Mouse (Mus musculus): Measurements from ENCODE around the gene Gm39566. TPM values are rescaled to one million over a fixed set of nuclear protein-coding genes. Genes with fewer than 3 reads are reported as not detected.
A peak's percentile ranks its signal among the peaks of the same experiment; 100 is the strongest.

Gm39566 gene
- polyA plus RNA-seq, 1 experiment from 2014 or later = not detected

DNA sequence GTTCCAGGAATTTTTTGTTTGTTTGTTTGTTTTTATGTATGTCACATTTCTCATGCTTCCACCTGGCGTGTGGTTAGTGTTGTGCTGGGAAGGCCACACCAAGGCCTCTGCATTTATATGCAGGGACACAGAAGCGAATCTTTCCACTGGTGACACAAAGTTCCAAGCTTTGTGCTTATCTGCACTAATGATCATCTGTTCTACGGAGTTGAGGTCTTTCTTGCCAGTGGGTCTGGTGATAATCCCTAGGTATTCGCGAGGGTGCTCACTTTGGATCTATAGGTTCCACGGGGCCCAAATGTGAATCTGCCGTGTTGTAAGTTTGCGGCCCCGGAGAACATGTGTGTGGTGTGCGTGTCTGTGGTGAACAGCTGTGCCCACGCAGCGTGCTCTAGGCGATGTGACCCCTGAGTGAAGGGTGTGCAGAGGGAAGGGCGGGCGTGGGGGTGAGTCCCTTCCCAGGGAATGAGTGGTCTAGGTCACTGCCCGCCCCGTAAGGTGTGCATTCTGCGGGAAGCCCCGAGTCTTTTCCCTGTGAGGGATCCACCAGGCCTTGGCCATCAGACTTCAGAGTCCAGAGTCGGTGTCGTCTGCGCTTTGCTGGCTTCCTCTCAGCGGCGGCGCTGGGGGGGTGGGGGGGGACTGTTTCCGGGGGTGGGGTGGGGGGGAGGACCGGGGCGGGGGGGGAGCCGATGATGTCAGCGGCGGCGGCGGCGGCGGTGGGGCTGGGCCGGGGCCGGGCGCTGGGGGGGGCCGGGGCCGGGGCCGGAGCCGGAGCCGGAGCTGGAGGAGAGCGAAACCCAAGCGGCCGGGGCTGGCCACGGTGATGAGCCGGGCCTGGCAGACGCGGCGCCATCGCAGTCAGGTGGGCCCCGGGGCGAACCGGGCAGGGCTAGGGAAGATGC is 49.6 kb downstream of the Gm39566 start, which contains the start of gene Zbtb4:
Zbtb4 (plus strand) TSS at position 692 of the 905 bp plus-strand sequence.
- H3K9me3 ChIP-seq = no peaks in the 10 kb centered on the region
- H3K27ac ChIP-seq (replicated peaks) = peak within 1 kb of the TSS; percentile 93
- WGBS = 20% methylated on average over 45 of the region's 55 CpGs
- peaks cover 37% of the 10 kb centered on the region for H3K4me1 ChIP-seq
- peak within 1 kb of the TSS; percentile 89 for H3K4me3 ChIP-seq
- no peaks in the 10 kb centered on the region for H3K36me3 ChIP-seq (replicated peaks)
- H3K27me3 ChIP-seq (replicated peaks; ENCODE audit: low read depth, poor library complexity, severe bottlenecking) = peaks cover 18% of the 10 kb centered on the region
- peak; percentile 62 for DNase-seq (ENCODE audit: low spot score)

DNA sequence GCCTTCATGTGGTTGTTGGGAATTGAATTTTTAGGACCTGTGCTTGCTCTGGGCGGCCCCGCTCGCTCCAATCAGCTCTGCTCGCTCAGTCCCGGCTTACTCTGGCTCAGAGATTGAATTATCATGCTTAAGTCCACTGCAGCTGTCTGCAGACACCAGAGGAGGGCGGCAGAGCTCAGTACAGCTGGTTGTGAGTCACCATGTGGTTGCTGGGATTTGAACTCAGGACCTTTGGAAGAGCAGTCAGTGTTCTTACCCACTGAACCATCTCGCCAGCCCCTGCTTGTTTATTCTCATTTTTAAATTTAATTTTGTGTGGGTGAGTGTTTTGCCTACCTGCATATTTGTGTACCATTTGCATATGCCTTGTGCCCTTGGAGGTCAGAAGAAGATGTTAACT is 51.5 kb downstream of the Gm39566 start:
- Histone ChIP-seq H3K4me3 (no peak overlapping the region), H3K36me3 (replicated peaks) (no peaks in the 10 kb centered on the region), H3K4me1 (peaks cover 49% of the 10 kb centered on the region), H3K9me3 (no peaks in the 10 kb centered on the region), H3K27me3 (replicated peaks; ENCODE audit: low read depth, poor library complexity, severe bottlenecking) (peaks cover 18% of the 10 kb centered on the region), H3K27ac (replicated peaks) (no peak overlapping the region)
- no peak for DNase-seq (ENCODE audit: low spot score)
- 59% methylated on average over 7 of the region's 7 CpGs for WGBS

DNA sequence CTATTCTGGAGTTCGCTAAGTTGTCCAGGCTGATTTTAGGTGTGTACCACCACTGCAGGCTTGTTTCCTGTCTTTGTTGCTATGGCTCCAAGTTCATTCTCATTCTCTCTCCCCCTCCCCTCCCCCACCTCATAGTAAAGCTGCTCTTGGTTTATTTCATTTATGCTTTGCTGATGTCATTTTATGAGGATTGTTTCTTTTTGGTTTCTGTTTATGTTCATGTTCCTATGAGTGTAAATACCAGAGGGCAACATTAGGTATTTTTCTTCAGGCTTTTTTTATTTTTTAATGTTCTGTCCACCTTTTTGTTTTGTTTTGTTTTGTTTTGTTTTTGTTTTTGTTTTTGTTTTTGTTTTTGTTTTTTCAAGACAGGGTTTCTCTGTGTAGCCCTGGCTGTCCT is 53.2 kb downstream of the Gm39566 start, which contains the start of gene Slc35g3:
Slc35g3 (minus strand) TSS at position 101 of the 400 bp plus-strand sequence.
- H3K9me3 ChIP-seq = no peaks in the 10 kb centered on the region
- H3K27ac ChIP-seq (replicated peaks) = peak within 1 kb of the TSS; percentile 95; the same call in 1 of the 2 replicates
- WGBS = 91% methylated on average over 1 of the region's 1 CpGs
- peaks cover 4% of the 10 kb centered on the region; the same call in 1 of the 2 replicates for H3K27me3 ChIP-seq (replicated peaks; ENCODE audit: low read depth, poor library complexity, severe bottlenecking)
- DNase-seq (ENCODE audit: low spot score) = no peak
- H3K4me3 ChIP-seq = peak within 1 kb of the TSS; percentile 20; the same call in 1 of the 2 replicates
- no peaks in the 10 kb centered on the region for H3K36me3 ChIP-seq (replicated peaks)
- H3K4me1 ChIP-seq = peaks cover 44% of the 10 kb centered on the region

Other genes with a start within 250 kb of the Gm39566 start
- gene Wrap53, start 235.0 kb downstream of the Gm39566 start, polyA plus RNA-seq (2016; fragmentation: Nextera tagmentation; extraction: Ambion mirVana) = 41.6 and 43.5 TPM in 2 replicates
- 219 and 225 TPM in 2 replicates for gene Trp53, start 234.9 kb downstream of the Gm39566 start, polyA plus RNA-seq (2016; fragmentation: Nextera tagmentation; extraction: Ambion mirVana)
- gene Atp1b2, start 209.4 kb downstream of the Gm39566 start, polyA plus RNA-seq (2016; fragmentation: Nextera tagmentation; extraction: Ambion mirVana) = 3.2 TPM in 2 replicates
- not detected in 2 replicates for gene Shbg, start 197.4 kb downstream of the Gm39566 start, polyA plus RNA-seq (2016; fragmentation: Nextera tagmentation; extraction: Ambion mirVana)
- 16.0 TPM in 2 replicates for gene Sat2, start 193.3 kb downstream of the Gm39566 start, polyA plus RNA-seq (2016; fragmentation: Nextera tagmentation; extraction: Ambion mirVana)
- 45.2 and 45.5 TPM in 2 replicates for gene Fxr2, start 182.3 kb downstream of the Gm39566 start, polyA plus RNA-seq (2016; fragmentation: Nextera tagmentation; extraction: Ambion mirVana)
- 0.17 TPM in 1 of 2 replicates, not detected in the other for gene Sox15, start 160.0 kb downstream of the Gm39566 start, polyA plus RNA-seq (2016; fragmentation: Nextera tagmentation; extraction: Ambion mirVana)
- gene Mpdu1, start 152.7 kb downstream of the Gm39566 start, polyA plus RNA-seq (2016; fragmentation: Nextera tagmentation; extraction: Ambion mirVana) = 64.9 and 67.2 TPM in 2 replicates
- 5.3 and 7.3 TPM in 2 replicates for gene Cd68, start 149.1 kb downstream of the Gm39566 start, polyA plus RNA-seq (2016; fragmentation: Nextera tagmentation; extraction: Ambion mirVana)
- gene Eif4a1, start 142.9 kb downstream of the Gm39566 start, polyA plus RNA-seq (2016; fragmentation: Nextera tagmentation; extraction: Ambion mirVana) = 780 and 781 TPM in 2 replicates
- gene Senp3, start 133.2 kb downstream of the Gm39566 start, polyA plus RNA-seq (2016; fragmentation: Nextera tagmentation; extraction: Ambion mirVana) = 136 and 141 TPM in 2 replicates
- 0.15 TPM in 1 of 2 replicates, not detected in the other for gene Tnfsf13, start 129.5 kb downstream of the Gm39566 start, polyA plus RNA-seq (2016; fragmentation: Nextera tagmentation; extraction: Ambion mirVana)
- 1.2 and 2.2 TPM in 2 replicates for gene Tnfsf12, start 119.4 kb downstream of the Gm39566 start, polyA plus RNA-seq (2016; fragmentation: Nextera tagmentation; extraction: Ambion mirVana)
- 0.88 and 1.3 TPM in 2 replicates for gene Tnfsfm13, start 119.2 kb downstream of the Gm39566 start, polyA plus RNA-seq (2016; fragmentation: Nextera tagmentation; extraction: Ambion mirVana)
- gene Polr2a, start 56.7 kb downstream of the Gm39566 start, polyA plus RNA-seq (2016; fragmentation: Nextera tagmentation; extraction: Ambion mirVana) = 31.3 and 34.9 TPM in 2 replicates
- 0.12 TPM in 1 of 2 replicates, not detected in the other for gene Slc35g3, start 53.3 kb downstream of the Gm39566 start, polyA plus RNA-seq (2016; fragmentation: Nextera tagmentation; extraction: Ambion mirVana)
- 0.55 and 1.0 TPM in 2 replicates for gene Zbtb4, start 49.4 kb downstream of the Gm39566 start, polyA plus RNA-seq (2016; fragmentation: Nextera tagmentation; extraction: Ambion mirVana)
- gene Chrnb1, start 19.4 kb downstream of the Gm39566 start, polyA plus RNA-seq (2016; fragmentation: Nextera tagmentation; extraction: Ambion mirVana) = 1.4 and 2.3 TPM in 2 replicates
- 0.91 and 0.93 TPM in 2 replicates for gene Fgf11, start 13.4 kb downstream of the Gm39566 start, polyA plus RNA-seq (2016; fragmentation: Nextera tagmentation; extraction: Ambion mirVana)
- gene Tmem102, start 9.7 kb downstream of the Gm39566 start, polyA plus RNA-seq (2016; fragmentation: Nextera tagmentation; extraction: Ambion mirVana) = 2.1 and 2.7 TPM in 2 replicates
- gene Spem2, start 3.2 kb upstream of the Gm39566 start, polyA plus RNA-seq (2016; fragmentation: Nextera tagmentation; extraction: Ambion mirVana) = not detected in 2 replicates
- 0.14 TPM in 1 of 2 replicates, not detected in the other for gene Spem1, start 6.9 kb upstream of the Gm39566 start, polyA plus RNA-seq (2016; fragmentation: Nextera tagmentation; extraction: Ambion mirVana)
- gene Nlgn2, start 22.5 kb upstream of the Gm39566 start, polyA plus RNA-seq (2016; fragmentation: Nextera tagmentation; extraction: Ambion mirVana) = 4.7 and 5.4 TPM in 2 replicates
- 321 and 340 TPM in 2 replicates for gene Tmem256, start 23.2 kb upstream of the Gm39566 start, polyA plus RNA-seq (2016; fragmentation: Nextera tagmentation; extraction: Ambion mirVana)
- gene Plscr3, start 31.1 kb upstream of the Gm39566 start, polyA plus RNA-seq (2016; fragmentation: Nextera tagmentation; extraction: Ambion mirVana) = 106 and 111 TPM in 2 replicates
- 2.3 and 3.1 TPM in 2 replicates for gene Tnk1, start 43.4 kb upstream of the Gm39566 start, polyA plus RNA-seq (2016; fragmentation: Nextera tagmentation; extraction: Ambion mirVana)
- gene Tmem95, start 62.7 kb upstream of the Gm39566 start, polyA plus RNA-seq (2016; fragmentation: Nextera tagmentation; extraction: Ambion mirVana) = 0.31 TPM in 1 of 2 replicates, not detected in the other
- 6.8 and 7.0 TPM in 2 replicates for gene Kctd11, start 66.1 kb upstream of the Gm39566 start, polyA plus RNA-seq (2016; fragmentation: Nextera tagmentation; extraction: Ambion mirVana)
- 1.3 and 1.5 TPM in 2 replicates for gene Acap1, start 80.2 kb upstream of the Gm39566 start, polyA plus RNA-seq (2016; fragmentation: Nextera tagmentation; extraction: Ambion mirVana)
- 14.7 and 14.8 TPM in 2 replicates for gene 2810408A11Rik, start 85.7 kb upstream of the Gm39566 start, polyA plus RNA-seq (2016; fragmentation: Nextera tagmentation; extraction: Ambion mirVana)
- gene Neurl4, start 85.8 kb upstream of the Gm39566 start, polyA plus RNA-seq (2016; fragmentation: Nextera tagmentation; extraction: Ambion mirVana) = 10.9 and 11.1 TPM in 2 replicates
- 87.6 and 89.1 TPM in 2 replicates for gene Gps2, start 98.6 kb upstream of the Gm39566 start, polyA plus RNA-seq (2016; fragmentation: Nextera tagmentation; extraction: Ambion mirVana)
- gene Eif5a, start 106.7 kb upstream of the Gm39566 start, polyA plus RNA-seq (2016; fragmentation: Nextera tagmentation; extraction: Ambion mirVana) = 2,818 and 3,035 TPM in 2 replicates
- gene Ybx2, start 120.5 kb upstream of the Gm39566 start, polyA plus RNA-seq (2016; fragmentation: Nextera tagmentation; extraction: Ambion mirVana) = 5.1 and 5.8 TPM in 2 replicates
- gene Slc2a4, start 132.9 kb upstream of the Gm39566 start, polyA plus RNA-seq (2016; fragmentation: Nextera tagmentation; extraction: Ambion mirVana) = 18.6 and 23.7 TPM in 2 replicates
- gene Cldn7, start 149.5 kb upstream of the Gm39566 start, polyA plus RNA-seq (2016; fragmentation: Nextera tagmentation; extraction: Ambion mirVana) = 56.3 and 56.4 TPM in 2 replicates
- 23.9 and 25.3 TPM in 2 replicates for gene Ctdnep1, start 165.9 kb upstream of the Gm39566 start, polyA plus RNA-seq (2016; fragmentation: Nextera tagmentation; extraction: Ambion mirVana)
- 157 and 161 TPM in 2 replicates for gene Elp5, start 167.2 kb upstream of the Gm39566 start, polyA plus RNA-seq (2016; fragmentation: Nextera tagmentation; extraction: Ambion mirVana)
- 317 and 331 TPM in 2 replicates for gene Gabarap, start 175.8 kb upstream of the Gm39566 start, polyA plus RNA-seq (2016; fragmentation: Nextera tagmentation; extraction: Ambion mirVana)
- gene Phf23, start 180.5 kb upstream of the Gm39566 start, polyA plus RNA-seq (2016; fragmentation: Nextera tagmentation; extraction: Ambion mirVana) = 96.5 and 98.3 TPM in 2 replicates
- gene Dvl2, start 185.3 kb upstream of the Gm39566 start, polyA plus RNA-seq (2016; fragmentation: Nextera tagmentation; extraction: Ambion mirVana) = 59.0 and 59.8 TPM in 2 replicates
- 42.2 and 46.3 TPM in 2 replicates for gene Acadvl, start 200.1 kb upstream of the Gm39566 start, polyA plus RNA-seq (2016; fragmentation: Nextera tagmentation; extraction: Ambion mirVana)
- 12.6 and 13.2 TPM in 2 replicates for gene Dlg4, start 201.6 kb upstream of the Gm39566 start, polyA plus RNA-seq (2016; fragmentation: Nextera tagmentation; extraction: Ambion mirVana)
- 0.55 and 0.70 TPM in 2 replicates for gene Asgr1, start 238.8 kb upstream of the Gm39566 start, polyA plus RNA-seq (2016; fragmentation: Nextera tagmentation; extraction: Ambion mirVana)